Mouse (Mus musculus): ENCODE data around the gene Gla. TPM values are rescaled to one million over a fixed set of nuclear protein-coding genes. Genes with fewer than 3 reads are reported as not detected.

The Gla gene
- polyA plus RNA-seq, 1 experiment from 2014 or later, result 2.7 TPM

DNA sequence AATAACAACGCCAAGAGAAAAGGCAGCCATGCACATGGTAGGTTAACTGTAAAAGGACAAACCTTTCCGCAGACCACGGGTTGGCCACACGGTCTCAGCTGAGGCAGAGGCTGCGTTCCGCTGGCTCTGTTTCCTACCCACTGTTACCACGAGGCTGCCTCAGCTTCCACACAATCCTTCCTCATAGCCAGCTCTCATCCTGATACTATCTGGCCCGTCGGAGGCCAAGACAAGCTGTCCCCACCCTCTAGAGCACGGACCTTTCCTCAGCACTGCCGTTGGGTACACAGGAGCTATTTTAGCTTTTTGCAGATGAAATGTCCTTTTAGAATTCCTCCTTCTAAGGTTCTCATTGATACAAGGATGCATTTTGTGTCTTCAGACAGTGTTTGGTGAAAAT, 18.7 kb downstream of the Gla start:
- Histone ChIP-seq H3K9me3 (replicated peaks; ENCODE audit: control insufficient read depth, low read length) (no peaks in the 10 kb centered on the region), H3K4me3 (ENCODE audit: low read length) (no peak overlapping the region; the same call in 1 of the 2 replicates), H3K4me2 (ENCODE audit: low read depth, low read length) (no peak overlapping the region), H3K9ac (ENCODE audit: low read length) (no peak overlapping the region; the same call in 1 of the 2 replicates), H3K36me3 (ENCODE audit: control insufficient read depth, insufficient read depth) (no peaks in the 10 kb centered on the region), H3K4me1 (ENCODE audit: control insufficient read depth, insufficient read depth, low read length) (peaks cover 4% of the 10 kb centered on the region), H3K27me3 (ENCODE audit: control insufficient read depth, insufficient read depth, low read length) (no peaks in the 10 kb centered on the region), H3K27ac (ENCODE audit: low read length) (no peak overlapping the region)
- WGBS, result 71% methylated on average over 11 of the region's 11 CpGs
- no peak for ATAC-seq (replicated peaks; ENCODE audit: extremely low read depth, insufficient read depth, low FRiP score)

DNA sequence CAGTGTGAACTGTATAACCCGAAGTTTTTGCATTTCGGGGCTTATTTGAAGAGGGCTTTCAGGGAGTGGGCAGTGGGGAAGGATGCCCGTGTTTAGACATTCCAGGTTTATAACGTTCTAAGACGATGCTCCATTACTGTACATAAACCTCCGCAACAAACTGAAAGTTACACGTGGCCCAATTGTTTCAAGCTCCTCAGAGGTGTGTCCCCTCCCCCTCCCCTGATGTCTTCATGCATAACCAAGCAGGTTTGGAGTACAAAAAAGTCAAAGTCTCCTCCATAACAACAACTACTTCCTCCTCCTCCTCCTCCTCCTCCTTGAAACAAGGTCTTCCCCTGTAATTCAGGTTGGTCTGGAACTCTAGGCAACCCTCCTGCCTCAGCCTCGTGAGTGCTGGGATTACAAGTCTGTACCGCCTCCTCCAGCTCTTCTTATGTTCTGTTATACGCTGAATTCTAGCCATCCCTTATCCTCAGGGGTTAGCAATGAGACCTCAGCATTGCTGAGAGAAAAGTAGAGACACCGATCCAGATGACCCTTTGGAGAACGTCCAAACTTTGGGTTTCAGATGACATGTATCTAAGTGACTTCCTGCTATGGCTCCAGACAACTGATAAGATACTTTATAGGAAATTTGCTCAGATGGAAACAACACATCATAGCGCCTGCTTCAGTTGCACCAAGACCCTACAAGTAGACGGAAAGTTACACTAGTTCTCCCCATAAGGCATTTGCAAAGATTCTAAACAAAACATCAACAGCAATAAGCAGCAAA, 20.2 kb downstream of the Gla start:
- Histone ChIP-seq H3K36me3 (ENCODE audit: control insufficient read depth, insufficient read depth) (no peaks in the 10 kb centered on the region), H3K4me2 (ENCODE audit: low read depth, low read length) (no peak overlapping the region), H3K9me3 (replicated peaks; ENCODE audit: control insufficient read depth, low read length) (no peaks in the 10 kb centered on the region), H3K27me3 (ENCODE audit: control insufficient read depth, insufficient read depth, low read length) (no peaks in the 10 kb centered on the region), H3K4me3 (ENCODE audit: low read length) (no peak overlapping the region), H3K9ac (ENCODE audit: low read length) (no peak overlapping the region), H3K27ac (ENCODE audit: low read length) (no peak overlapping the region), H3K4me1 (ENCODE audit: control insufficient read depth, insufficient read depth, low read length) (no peaks in the 10 kb centered on the region)
- 74% methylated on average over 14 of the region's 14 CpGs for WGBS
- ATAC-seq (replicated peaks; ENCODE audit: extremely low read depth, insufficient read depth, low FRiP score), result no peak

DNA sequence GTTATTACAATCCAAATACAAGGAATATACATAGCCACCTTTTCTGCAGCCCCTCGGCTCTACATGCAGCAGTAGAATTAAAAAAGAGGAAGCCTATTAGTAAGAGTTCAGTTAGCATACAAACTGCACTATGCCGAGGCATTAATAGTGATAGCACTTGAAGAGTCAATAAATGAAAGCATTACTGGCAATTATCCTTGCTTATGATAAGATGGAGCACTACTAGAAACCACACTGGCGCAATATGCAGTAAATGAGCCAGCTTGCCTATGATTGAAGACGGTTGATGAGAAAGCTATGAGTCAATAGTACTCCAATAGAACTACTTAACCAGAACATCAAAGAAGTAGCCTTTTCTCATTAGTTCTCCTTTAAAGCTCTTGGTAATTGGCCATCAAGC, 23.0 kb downstream of the Gla start:
- Histone ChIP-seq H3K9ac (ENCODE audit: low read length) (no peak overlapping the region), H3K27ac (ENCODE audit: low read length) (no peak overlapping the region), H3K9me3 (replicated peaks; ENCODE audit: control insufficient read depth, low read length) (no peaks in the 10 kb centered on the region), H3K36me3 (ENCODE audit: control insufficient read depth, insufficient read depth) (no peaks in the 10 kb centered on the region), H3K27me3 (ENCODE audit: control insufficient read depth, insufficient read depth, low read length) (no peaks in the 10 kb centered on the region), H3K4me2 (ENCODE audit: low read depth, low read length) (no peak overlapping the region), H3K4me3 (ENCODE audit: low read length) (no peak overlapping the region), H3K4me1 (ENCODE audit: control insufficient read depth, insufficient read depth, low read length) (no peaks in the 10 kb centered on the region)
- 83% methylated on average over 4 of the region's 4 CpGs for WGBS
- no peak for ATAC-seq (replicated peaks; ENCODE audit: extremely low read depth, insufficient read depth, low FRiP score)

DNA sequence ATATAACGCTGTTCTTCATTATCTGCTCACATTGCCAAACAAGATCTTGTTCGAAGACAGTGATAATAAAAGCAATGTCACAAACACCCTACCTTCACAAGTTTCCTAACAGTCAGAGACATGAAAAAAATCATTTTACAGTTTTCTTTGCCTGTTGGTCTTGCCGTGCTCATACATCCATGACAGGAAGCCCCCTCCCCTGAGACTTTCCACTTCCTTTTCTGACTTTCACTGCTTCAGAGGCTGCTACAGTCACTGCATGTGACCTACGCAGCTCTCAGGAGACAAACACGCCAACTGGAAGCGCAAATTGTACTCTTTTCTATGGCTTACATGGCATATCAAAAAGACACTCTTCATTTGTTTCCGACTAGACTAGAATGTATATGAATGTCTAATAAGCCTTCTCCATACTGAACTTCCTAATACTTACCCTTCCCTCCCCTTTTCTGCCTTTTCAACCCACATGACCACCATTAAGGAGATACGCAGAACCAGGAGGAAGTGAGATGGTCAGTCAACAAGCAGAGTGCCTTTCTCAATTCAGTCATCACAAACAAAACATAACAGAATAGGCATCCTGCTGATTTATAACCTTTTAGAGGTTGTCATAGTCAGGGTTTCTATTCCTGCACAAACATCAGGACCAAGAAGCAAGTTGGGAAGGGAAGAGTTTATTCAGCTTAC, 34.2 kb downstream of the Gla start:
- Histone ChIP-seq H3K27ac (ENCODE audit: low read length) (no peak overlapping the region), H3K27me3 (ENCODE audit: control insufficient read depth, insufficient read depth, low read length) (no peaks in the 10 kb centered on the region), H3K4me3 (ENCODE audit: low read length) (no peak overlapping the region), H3K36me3 (ENCODE audit: control insufficient read depth, insufficient read depth) (no peaks in the 10 kb centered on the region), H3K4me1 (ENCODE audit: control insufficient read depth, insufficient read depth, low read length) (no peaks in the 10 kb centered on the region), H3K9me3 (replicated peaks; ENCODE audit: control insufficient read depth, low read length) (no peaks in the 10 kb centered on the region), H3K9ac (ENCODE audit: low read length) (no peak overlapping the region), H3K4me2 (ENCODE audit: low read depth, low read length) (no peak overlapping the region)
- ATAC-seq (replicated peaks; ENCODE audit: extremely low read depth, insufficient read depth, low FRiP score), result no peak
- WGBS, result 73% methylated on average over 8 of the region's 8 CpGs

DNA sequence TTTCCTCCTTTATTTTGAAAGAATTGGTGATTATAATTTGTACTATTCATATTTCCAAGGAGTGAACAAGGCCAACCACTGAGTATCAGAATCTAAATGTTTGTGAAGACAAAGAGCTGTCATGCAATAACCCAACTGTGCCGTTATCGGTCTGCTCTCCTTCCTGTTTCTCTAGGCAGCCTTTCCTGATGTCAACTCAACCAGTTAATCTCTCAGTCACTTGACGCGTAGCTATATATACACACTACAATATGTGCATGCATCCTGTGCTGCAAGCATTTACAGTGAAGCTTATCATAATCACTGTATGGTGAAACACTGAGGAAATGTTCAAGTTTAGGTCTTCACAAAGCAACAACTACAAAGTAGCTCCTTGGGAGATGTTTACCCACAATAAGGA, 36.6 kb downstream of the Gla start:
- H3K4me1 ChIP-seq (ENCODE audit: control insufficient read depth, insufficient read depth, low read length), result no peaks in the 10 kb centered on the region
- no peaks in the 10 kb centered on the region for H3K9me3 ChIP-seq (replicated peaks; ENCODE audit: control insufficient read depth, low read length)
- WGBS, result 42% methylated on average over 4 of the region's 4 CpGs
- H3K4me2 ChIP-seq (ENCODE audit: low read depth, low read length), result no peak overlapping the region
- no peak for ATAC-seq (replicated peaks; ENCODE audit: extremely low read depth, insufficient read depth, low FRiP score)
- no peaks in the 10 kb centered on the region for H3K27me3 ChIP-seq (ENCODE audit: control insufficient read depth, insufficient read depth, low read length)
- no peaks in the 10 kb centered on the region for H3K36me3 ChIP-seq (ENCODE audit: control insufficient read depth, insufficient read depth)
- no peak overlapping the region for H3K4me3 ChIP-seq (ENCODE audit: low read length)
- H3K9ac ChIP-seq (ENCODE audit: low read length), result no peak overlapping the region
- no peak overlapping the region for H3K27ac ChIP-seq (ENCODE audit: low read length)

DNA sequence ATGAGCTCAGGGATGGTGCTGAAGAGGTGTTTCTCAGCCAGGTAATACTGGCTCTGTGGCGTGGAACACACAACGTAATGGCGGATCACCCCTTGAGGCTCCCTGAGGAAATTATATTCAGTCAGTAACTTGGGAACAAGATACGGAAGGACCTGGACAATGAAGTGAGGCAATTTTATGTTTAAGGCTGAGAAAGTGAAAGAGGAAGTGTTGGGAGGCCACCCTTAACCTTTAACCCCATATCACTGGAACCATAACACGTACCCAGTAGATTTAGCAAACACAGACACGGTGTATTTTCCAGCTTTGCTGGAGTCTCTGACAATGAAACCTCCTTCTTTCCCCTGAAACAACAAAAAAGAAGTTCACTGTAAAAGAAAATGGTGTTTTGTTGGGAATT, 46.5 kb downstream of the Gla start:
- Histone ChIP-seq H3K36me3 (ENCODE audit: control insufficient read depth, insufficient read depth) (no peaks in the 10 kb centered on the region), H3K27me3 (ENCODE audit: control insufficient read depth, insufficient read depth, low read length) (no peaks in the 10 kb centered on the region), H3K9ac (ENCODE audit: low read length) (no peak overlapping the region), H3K9me3 (replicated peaks; ENCODE audit: control insufficient read depth, low read length) (no peaks in the 10 kb centered on the region), H3K4me1 (ENCODE audit: control insufficient read depth, insufficient read depth, low read length) (no peaks in the 10 kb centered on the region), H3K4me2 (ENCODE audit: low read depth, low read length) (no peak overlapping the region), H3K4me3 (ENCODE audit: low read length) (no peak overlapping the region), H3K27ac (ENCODE audit: low read length) (no peak overlapping the region)
- WGBS, result 68% methylated on average over 6 of the region's 6 CpGs
- ATAC-seq (replicated peaks; ENCODE audit: extremely low read depth, insufficient read depth, low FRiP score), result no peak

DNA sequence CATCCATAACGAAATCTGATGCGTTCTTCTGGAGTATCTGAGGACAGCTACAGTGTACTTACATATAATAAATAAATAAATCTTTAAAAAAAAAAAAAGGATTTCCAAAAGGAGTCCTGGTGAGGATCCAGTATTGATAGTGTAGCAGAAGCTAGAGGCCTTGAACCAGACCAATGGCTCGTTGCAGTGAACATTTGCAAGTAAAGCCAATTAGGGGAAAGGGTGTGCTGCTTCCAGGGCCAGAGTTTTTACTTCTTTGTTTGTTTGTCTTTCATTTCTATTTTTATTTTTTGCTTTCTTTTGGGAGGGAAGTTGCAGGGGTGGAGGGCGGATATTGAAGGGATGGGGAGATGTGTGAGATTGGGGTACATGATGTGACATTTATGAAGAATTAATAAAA, 47.6 kb downstream of the Gla start:
- H3K4me1 ChIP-seq (ENCODE audit: control insufficient read depth, insufficient read depth, low read length), result no peaks in the 10 kb centered on the region
- no peak overlapping the region for H3K4me3 ChIP-seq (ENCODE audit: low read length)
- no peak overlapping the region for H3K4me2 ChIP-seq (ENCODE audit: low read depth, low read length)
- H3K9me3 ChIP-seq (replicated peaks; ENCODE audit: control insufficient read depth, low read length), result no peaks in the 10 kb centered on the region; the same call in 1 of the 2 replicates
- H3K27ac ChIP-seq (ENCODE audit: low read length), result no peak overlapping the region
- no peak for ATAC-seq (replicated peaks; ENCODE audit: extremely low read depth, insufficient read depth, low FRiP score)
- H3K36me3 ChIP-seq (ENCODE audit: control insufficient read depth, insufficient read depth), result no peaks in the 10 kb centered on the region
- 82% methylated on average over 4 of the region's 4 CpGs for WGBS
- no peaks in the 10 kb centered on the region for H3K27me3 ChIP-seq (ENCODE audit: control insufficient read depth, insufficient read depth, low read length)
- no peak overlapping the region for H3K9ac ChIP-seq (ENCODE audit: low read length)

DNA sequence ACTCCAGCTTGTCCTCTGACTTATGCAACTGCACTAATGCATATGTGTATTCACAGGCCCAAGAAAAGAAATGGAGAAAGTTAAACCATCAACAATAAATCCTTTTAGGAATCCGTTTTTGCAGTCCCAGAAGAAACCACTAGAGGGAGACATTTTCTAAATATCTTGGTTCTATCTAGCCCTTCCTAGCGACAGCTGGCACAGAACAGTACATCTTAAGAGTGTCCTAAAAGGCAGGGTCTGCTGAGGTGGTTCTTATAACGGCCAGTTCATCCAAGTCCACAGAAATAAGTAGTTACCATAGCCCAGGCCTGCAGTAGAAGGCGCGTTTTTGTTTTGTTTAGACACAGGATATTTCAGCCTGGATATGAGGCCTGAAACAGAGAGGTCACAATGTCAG, 50.0 kb downstream of the Gla start:
- no peaks in the 10 kb centered on the region for H3K27me3 ChIP-seq (ENCODE audit: control insufficient read depth, insufficient read depth, low read length)
- H3K9ac ChIP-seq (ENCODE audit: low read length), result no peak overlapping the region
- H3K36me3 ChIP-seq (ENCODE audit: control insufficient read depth, insufficient read depth), result no peaks in the 10 kb centered on the region
- no peak overlapping the region for H3K27ac ChIP-seq (ENCODE audit: low read length)
- H3K9me3 ChIP-seq (replicated peaks; ENCODE audit: control insufficient read depth, low read length), result no peaks in the 10 kb centered on the region; the same call in 1 of the 2 replicates
- no peak overlapping the region for H3K4me3 ChIP-seq (ENCODE audit: low read length)
- 17% methylated on average over 5 of the region's 5 CpGs for WGBS
- H3K4me1 ChIP-seq (ENCODE audit: control insufficient read depth, insufficient read depth, low read length), result no peaks in the 10 kb centered on the region
- no peak overlapping the region for H3K4me2 ChIP-seq (ENCODE audit: low read depth, low read length)
- no peak for ATAC-seq (replicated peaks; ENCODE audit: extremely low read depth, insufficient read depth, low FRiP score)

DNA sequence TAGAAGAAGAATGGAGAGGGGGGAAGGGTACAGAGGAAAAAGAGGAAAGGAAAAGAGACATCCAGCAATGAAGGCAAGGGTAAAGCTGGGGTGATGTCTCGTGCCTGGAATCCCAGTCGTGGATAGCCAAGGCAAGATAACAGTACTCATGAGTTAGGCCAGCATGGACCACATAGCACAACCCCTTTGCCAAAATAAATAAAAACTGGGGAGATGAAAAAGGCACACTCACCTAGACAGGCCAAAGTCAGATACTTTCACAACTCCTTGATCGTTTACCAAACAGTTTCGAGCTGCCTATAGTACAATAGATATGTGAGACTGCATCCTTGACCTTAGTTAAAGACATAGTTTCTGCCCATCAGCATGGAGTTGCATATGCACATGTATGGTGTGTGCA, 53.6 kb downstream of the Gla start:
- 68% methylated on average over 4 of the region's 4 CpGs for WGBS
- no peak overlapping the region for H3K9ac ChIP-seq (ENCODE audit: low read length)
- H3K4me1 ChIP-seq (ENCODE audit: control insufficient read depth, insufficient read depth, low read length), result no peaks in the 10 kb centered on the region
- no peaks in the 10 kb centered on the region for H3K36me3 ChIP-seq (ENCODE audit: control insufficient read depth, insufficient read depth)
- no peak overlapping the region for H3K4me2 ChIP-seq (ENCODE audit: low read depth, low read length)
- no peak overlapping the region for H3K4me3 ChIP-seq (ENCODE audit: low read length)
- no peaks in the 10 kb centered on the region; the same call in 1 of the 2 replicates for H3K9me3 ChIP-seq (replicated peaks; ENCODE audit: control insufficient read depth, low read length)
- H3K27me3 ChIP-seq (ENCODE audit: control insufficient read depth, insufficient read depth, low read length), result no peaks in the 10 kb centered on the region
- no peak overlapping the region for H3K27ac ChIP-seq (ENCODE audit: low read length)
- no peak for ATAC-seq (replicated peaks; ENCODE audit: extremely low read depth, insufficient read depth, low FRiP score)

Data from heart, embryonic 16.5 days (tissue).